Mouse (Mus musculus) adrenal gland (tissue): Measurements from ENCODE around the gene Ninl.

ENCODE experiments used
- intact Hi-C: fragments of 180-260 bp; cut with DNase I; formaldehyde crosslinking; loops from one replicate; pipeline ENCODE4 v1.15.1; 2025
- long read RNA-seq, 2 experiments: library from polyadenylated mRNA; unstranded; transcript quantifications; one replicate each; pipeline ENCODE4 v2.0.0; 2020; ENCODE audit warnings: borderline replicate concordance in 1 of 2; ENCODE audit not compliant: insufficient replicate concordance in 1 of 2

The Ninl gene
- long read RNA-seq, experiment 1, partial matches to known transcripts, result 10 of 13 reads
- long read RNA-seq, experiment 1, other reads (novel, unspliced or antisense), result 3 of 13 reads
- long read RNA-seq, experiment 2, partial matches to known transcripts, result 11 of 14 reads
- long read RNA-seq, experiment 2, other reads (novel, unspliced or antisense), result 3 of 14 reads

- intact Hi-C loops, result no loop called here
Measured at GRCm38 (mm10) chr2:151039232-151039695, at the start of gene Ninl, which contains the start of gene Nanp. TSS of gene Ninl (minus strand) at chr2:151039382. TSS of gene Nanp (minus strand) at chr2:151039398.

GRCm38 (mm10) chr2:151056637-151057036 lies 17.5 kb upstream of the Ninl start:
- intact Hi-C loops, result no loop called here

- intact Hi-C loops, result no loop called here
Measured at GRCm38 (mm10) chr2:151040411-151040810, 1.2 kb upstream of the Ninl start.

- intact Hi-C loops, result no loop called here
Measured at GRCm38 (mm10) chr2:151039726-151040125, 544 bp upstream of the Ninl start.

GRCm38 (mm10) chr2:151038811-151039222 lies 365 bp downstream of the Ninl start:
- intact Hi-C loops, result no loop called here

GRCm38 (mm10) chr2:151037876-151038552 lies 1.2 kb downstream of the Ninl start:
- intact Hi-C loops, result no loop called here

GRCm38 (mm10) chr2:151037292-151037691 lies 1.9 kb downstream of the Ninl start:
- intact Hi-C loops, result no loop called here

GRCm38 (mm10) chr2:151036721-151037120 lies 2.5 kb downstream of the Ninl start:
- intact Hi-C loops, result no loop called here

- intact Hi-C loops, result no loop called here
Measured at GRCm38 (mm10) chr2:151034435-151034834, 4.7 kb downstream of the Ninl start.

- intact Hi-C loops, result no loop called here
Measured at GRCm38 (mm10) chr2:151021158-151021557, 18.0 kb downstream of the Ninl start.

GRCm38 (mm10) chr2:151015316-151015715 lies 23.9 kb downstream of the Ninl start:
- intact Hi-C loops, result no loop called here

GRCm38 (mm10) chr2:151011273-151011672 lies 27.9 kb downstream of the Ninl start:
- intact Hi-C loops, result no loop called here

- intact Hi-C loops, result no loop called here
Measured at GRCm38 (mm10) chr2:151009515-151010085, 29.6 kb downstream of the Ninl start.

- intact Hi-C loops, result no loop called here
Measured at GRCm38 (mm10) chr2:151008939-151009509, 30.2 kb downstream of the Ninl start.

- intact Hi-C loops, result no loop called here
Measured at GRCm38 (mm10) chr2:151008517-151008932, 30.7 kb downstream of the Ninl start.

- intact Hi-C loops, result no loop called here
Measured at GRCm38 (mm10) chr2:151008006-151008405, 31.2 kb downstream of the Ninl start.

- intact Hi-C loops, result no loop called here
Measured at GRCm38 (mm10) chr2:151006281-151006945, 32.8 kb downstream of the Ninl start.

GRCm38 (mm10) chr2:151004390-151004789 lies 34.8 kb downstream of the Ninl start:
- intact Hi-C loops, result no loop called here

GRCm38 (mm10) chr2:151003796-151004195 lies 35.4 kb downstream of the Ninl start:
- intact Hi-C loops, result no loop called here

- intact Hi-C loops, result no loop called here
Measured at GRCm38 (mm10) chr2:151001619-151002175, 37.5 kb downstream of the Ninl start.
